Mouse (Mus musculus): Measurements from ENCODE around the gene Apol10a. TPM values are rescaled to one million over a fixed set of nuclear protein-coding genes. Genes with fewer than 3 reads are reported as not detected.
"Not testable (repeated sequence)": the region's sequence is repeated elsewhere in the genome, so short reads cannot be mapped to it uniquely, and the experiment has no call there.

Gene Apol10a
- polyA plus RNA-seq (2012; rRNA removed) = not detected in 2 replicates

DNA sequence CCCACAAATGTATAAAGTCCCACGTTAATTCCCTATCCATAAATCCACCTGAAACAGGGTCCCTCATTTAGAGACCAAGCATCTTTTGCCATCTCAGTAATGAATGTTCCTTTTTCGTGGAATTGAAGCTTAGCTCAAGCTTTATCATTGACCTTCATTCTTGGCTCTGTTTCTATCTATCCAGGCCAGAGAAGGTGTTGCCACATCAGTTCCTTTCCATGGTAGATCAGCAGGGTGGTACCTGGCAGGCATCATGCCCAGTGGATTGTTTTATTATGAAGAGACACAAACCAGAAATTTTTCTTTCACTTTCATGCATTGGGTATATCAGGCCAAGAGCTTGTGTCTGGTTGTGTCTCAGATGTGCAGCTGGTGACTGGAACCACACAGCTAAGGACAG lies at the start of gene Apol10a:
Apol10a (plus strand) TSS at position 355 of the 400 bp plus-strand sequence.
- 73% methylated on average over 2 of the region's 2 CpGs for WGBS
- H3K4me3 ChIP-seq (replicated peaks; ENCODE audit: insufficient read depth, low read depth, low read length); DNase-seq; H3K4me1 ChIP-seq (ENCODE audit: control insufficient read depth, insufficient read depth, low read length); H3K27me3 ChIP-seq (ENCODE audit: control insufficient read depth, insufficient read depth, low read length); H3K27ac ChIP-seq (ENCODE audit: insufficient read depth, low read length): not testable (repeated sequence)

GRCm38 (mm10) chr15:77428690-77429448 lies 48.0 kb upstream of the Apol10a start:
- not testable (repeated sequence) for H3K4me3 ChIP-seq (replicated peaks; ENCODE audit: insufficient read depth, low read depth, low read length); DNase-seq; H3K27ac ChIP-seq (ENCODE audit: insufficient read depth, low read length); H3K4me1 ChIP-seq (ENCODE audit: control insufficient read depth, insufficient read depth, low read length); H3K27me3 ChIP-seq (ENCODE audit: control insufficient read depth, insufficient read depth, low read length)
- 63% methylated on average over 9 of the region's 10 CpGs for WGBS

GRCm38 (mm10) chr15:77444746-77445145 lies 32.1 kb upstream of the Apol10a start:
- DNase-seq; H3K27ac ChIP-seq (ENCODE audit: insufficient read depth, low read length); H3K4me3 ChIP-seq (replicated peaks; ENCODE audit: insufficient read depth, low read depth, low read length); H3K27me3 ChIP-seq (ENCODE audit: control insufficient read depth, insufficient read depth, low read length); H3K4me1 ChIP-seq (ENCODE audit: control insufficient read depth, insufficient read depth, low read length): not testable (repeated sequence)
- WGBS = 36% methylated on average over 8 of the region's 8 CpGs

DNA sequence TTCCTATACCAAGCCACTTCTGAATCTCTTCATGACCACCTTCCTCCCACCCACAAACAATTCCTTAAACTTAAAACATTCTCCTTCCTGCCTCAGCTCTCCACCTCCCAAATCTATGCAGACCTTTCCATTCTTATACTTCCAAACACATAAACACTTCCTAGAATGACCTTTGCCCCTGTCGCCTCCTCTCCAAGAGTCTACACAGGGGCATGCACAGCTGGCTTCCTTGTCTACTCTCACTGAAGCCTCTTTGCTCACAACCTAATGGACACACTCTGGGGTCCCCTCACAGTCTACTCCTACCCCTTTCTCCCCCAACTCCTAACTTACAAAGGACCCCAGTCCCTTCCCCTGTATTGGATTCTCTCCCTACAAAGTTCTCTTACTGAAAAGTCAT lies 31.2 kb upstream of the Apol10a start:
- WGBS = 100% methylated on average over 1 of the region's 1 CpGs
- H3K27ac ChIP-seq (ENCODE audit: insufficient read depth, low read length); H3K27me3 ChIP-seq (ENCODE audit: control insufficient read depth, insufficient read depth, low read length); DNase-seq; H3K4me3 ChIP-seq (replicated peaks; ENCODE audit: insufficient read depth, low read depth, low read length); H3K4me1 ChIP-seq (ENCODE audit: control insufficient read depth, insufficient read depth, low read length): not testable (repeated sequence)

- WGBS = 94% methylated on average over 2 of the region's 2 CpGs
- DNase-seq = not testable (repeated sequence)
These were observed 29.5 kb upstream of the Apol10a start, which contains the start of gene Apol7b for GRCm38 (mm10) chr15:77447392-77447791. Apol7b (minus strand) TSS chr15:77447492.

DNA sequence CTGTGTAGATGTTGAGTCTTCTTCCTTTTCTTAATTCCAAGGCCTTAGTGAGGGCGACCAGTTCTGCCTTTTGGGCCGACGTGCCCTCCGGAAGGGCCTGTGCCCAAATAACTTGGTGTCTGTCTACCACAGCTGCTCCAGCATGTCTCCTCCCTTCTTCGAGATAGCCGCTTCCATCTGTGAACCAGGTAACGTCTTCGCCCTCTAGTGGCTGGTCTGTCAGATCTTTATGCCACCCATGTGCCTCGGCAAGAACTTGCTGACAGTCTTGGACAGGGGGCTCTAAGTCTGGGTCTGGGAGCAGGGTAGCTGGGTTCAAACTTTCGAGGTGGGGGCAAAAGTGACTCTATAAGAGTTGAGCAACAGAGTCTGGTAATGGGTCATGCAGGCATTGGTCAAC lies 26.9 kb upstream of the Apol10a start:
- not testable (repeated sequence) for H3K27me3 ChIP-seq (ENCODE audit: control insufficient read depth, insufficient read depth, low read length); H3K4me1 ChIP-seq (ENCODE audit: control insufficient read depth, insufficient read depth, low read length); DNase-seq; H3K27ac ChIP-seq (ENCODE audit: insufficient read depth, low read length); H3K4me3 ChIP-seq (replicated peaks; ENCODE audit: insufficient read depth, low read depth, low read length)
- 58% methylated on average over 10 of the region's 10 CpGs for WGBS

More at GRCm38 (mm10) chr15:77447392-77447791, 29.5 kb upstream of the Apol10a start, which contains the start of gene Apol7b:
- not testable (repeated sequence) for H3K27me3 ChIP-seq (ENCODE audit: control insufficient read depth, insufficient read depth, low read length); H3K4me1 ChIP-seq (ENCODE audit: control insufficient read depth, insufficient read depth, low read length); H3K4me3 ChIP-seq (replicated peaks; ENCODE audit: insufficient read depth, low read depth, low read length); H3K27ac ChIP-seq (ENCODE audit: insufficient read depth, low read length)

- WGBS = 90% methylated on average over 7 of the region's 7 CpGs
- H3K4me3 ChIP-seq (replicated peaks; ENCODE audit: insufficient read depth, low read depth, low read length); H3K27ac ChIP-seq (ENCODE audit: insufficient read depth, low read length); H3K4me1 ChIP-seq (ENCODE audit: control insufficient read depth, insufficient read depth, low read length); DNase-seq; H3K27me3 ChIP-seq (ENCODE audit: control insufficient read depth, insufficient read depth, low read length): not testable (repeated sequence)
These were observed 2.0 kb upstream of the Apol10a start for GRCm38 (mm10) chr15:77474699-77475390.

GRCm38 (mm10) chr15:77482140-77482794 lies 5.4 kb downstream of the Apol10a start:
- Histone ChIP-seq H3K27ac (ENCODE audit: insufficient read depth, low read length) (no peak overlapping the region), H3K27me3 (ENCODE audit: control insufficient read depth, insufficient read depth, low read length) (no peaks in the 10 kb centered on the region), H3K4me3 (replicated peaks; ENCODE audit: insufficient read depth, low read depth, low read length) (no peak overlapping the region), H3K4me1 (ENCODE audit: control insufficient read depth, insufficient read depth, low read length) (no peaks in the 10 kb centered on the region)
- no peak for TF ChIP-seq POLR2A (IDR thresholded peaks at IDR 0.05; ENCODE audit: borderline replicate concordance, insufficient read depth, low read length)
- TF ChIP-seq CTCF (IDR thresholded peaks at IDR 0.05; ENCODE audit: borderline replicate concordance, insufficient read depth, low read depth, low read length) = no peak
- 69% methylated on average over 4 of the region's 4 CpGs for WGBS
- DNase-seq = no peak

GRCm38 (mm10) chr15:77493181-77493580 lies 16.3 kb downstream of the Apol10a start:
- not testable (repeated sequence) for H3K4me1 ChIP-seq (ENCODE audit: control insufficient read depth, insufficient read depth, low read length); H3K4me3 ChIP-seq (replicated peaks; ENCODE audit: insufficient read depth, low read depth, low read length); DNase-seq; H3K27ac ChIP-seq (ENCODE audit: insufficient read depth, low read length); H3K27me3 ChIP-seq (ENCODE audit: control insufficient read depth, insufficient read depth, low read length)
- WGBS = no CpG with 5 or more reads among the region's 1 CpGs

- H3K4me1 ChIP-seq (ENCODE audit: control insufficient read depth, insufficient read depth, low read length); H3K27ac ChIP-seq (ENCODE audit: insufficient read depth, low read length); H3K27me3 ChIP-seq (ENCODE audit: control insufficient read depth, insufficient read depth, low read length); H3K4me3 ChIP-seq (replicated peaks; ENCODE audit: insufficient read depth, low read depth, low read length); DNase-seq: not testable (repeated sequence)
- WGBS = 63% methylated on average over 1 of the region's 1 CpGs
These were observed 17.8 kb downstream of the Apol10a start for GRCm38 (mm10) chr15:77494694-77495093.

DNA sequence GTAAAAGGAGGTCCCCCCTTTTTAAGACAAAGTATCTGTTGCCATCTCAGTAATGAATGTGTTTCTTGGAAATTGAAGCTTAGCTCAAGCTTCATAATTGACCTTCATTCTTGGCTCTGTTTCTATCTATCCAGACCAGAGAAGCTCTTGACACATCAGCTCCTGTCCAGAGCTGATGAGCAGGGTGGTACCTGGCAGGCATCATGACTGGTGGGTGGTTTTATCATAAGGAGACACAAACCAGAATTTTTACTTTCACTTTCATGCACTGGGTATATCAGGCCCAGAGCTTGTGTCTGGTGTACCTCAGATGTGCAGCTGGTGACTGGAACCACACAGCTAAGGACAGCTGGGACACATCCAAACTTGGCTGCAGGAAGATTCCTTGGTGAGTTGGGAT lies 31.1 kb downstream of the Apol10a start, which contains the start of gene Apol11a:
Apol11a (plus strand) TSS at position 306 of the 400 bp plus-strand sequence.
- not testable (repeated sequence) for H3K27ac ChIP-seq (ENCODE audit: insufficient read depth, low read length); H3K27me3 ChIP-seq (ENCODE audit: control insufficient read depth, insufficient read depth, low read length); DNase-seq; H3K4me3 ChIP-seq (replicated peaks; ENCODE audit: insufficient read depth, low read depth, low read length); H3K4me1 ChIP-seq (ENCODE audit: control insufficient read depth, insufficient read depth, low read length)

- 78% methylated on average over 4 of the region's 4 CpGs for WGBS
- not testable (repeated sequence) for H3K27me3 ChIP-seq (ENCODE audit: control insufficient read depth, insufficient read depth, low read length); DNase-seq; H3K27ac ChIP-seq (ENCODE audit: insufficient read depth, low read length); H3K4me3 ChIP-seq (replicated peaks; ENCODE audit: insufficient read depth, low read depth, low read length); H3K4me1 ChIP-seq (ENCODE audit: control insufficient read depth, insufficient read depth, low read length)
These were observed 43.7 kb downstream of the Apol10a start for GRCm38 (mm10) chr15:77520596-77520995.

Measured in cerebellum, adult 2 months (tissue).